Mouse (Mus musculus): ENCODE measurements around the gene Olfr1423. TPM values are rescaled to one million over a fixed set of nuclear protein-coding genes. Genes with fewer than 3 reads are reported as not detected.

The Olfr1423 gene
- total and polyA plus RNA-seq, 3 experiments: 0.05 TPM; not detected in 2

- Histone ChIP-seq H3K4me1 (ENCODE audit: insufficient read depth, low read depth, low read length) (no peaks in the 10 kb centered on the region), H3K4me3 (ENCODE audit: low read depth, low read length) (no peak overlapping the region), H3K27me3 (ENCODE audit: insufficient read depth, low read length) (peaks cover 3% of the 10 kb centered on the region), H3K9me3 (replicated peaks) (no peaks in the 10 kb centered on the region), H3K36me3 (replicated peaks) (no peaks in the 10 kb centered on the region)
- TF ChIP-seq CTCF (IDR thresholded peaks at IDR 0.05; ENCODE audit: low read depth, low read length) (no peak), TAL1 (conservative IDR thresholded peaks at IDR 0.05; ENCODE audit: low read depth, low read length) (no peak), POLR2AphosphoS5 (IDR thresholded peaks at IDR 0.05; ENCODE audit: insufficient replicate concordance, low read depth, low read length) (no peak), GATA1 (IDR thresholded peaks at IDR 0.05; ENCODE audit: borderline replicate concordance, low read length) (no peak), GATA2 (IDR thresholded peaks at IDR 0.05; ENCODE audit: borderline replicate concordance, low read depth, low read length) (no peak)
- DNase-seq (ENCODE audit: low spot score) (no peak), ATAC-seq (ENCODE audit: extremely low read depth, insufficient number of reproducible peaks, low FRiP score, poor library complexity, severe bottlenecking) (0 out of 2 replicates have a peak, but pooled peaks have one; percentile 15)
Observed at GRCm38 (mm10) chr19:12026606-12027005, 14.5 kb downstream of the Olfr1423 start.

GRCm38 (mm10) chr19:12025333-12025732 is 15.8 kb downstream of the Olfr1423 start:
- Histone ChIP-seq H3K4me3 (ENCODE audit: low read depth, low read length) (no peak overlapping the region), H3K27me3 (ENCODE audit: insufficient read depth, low read length) (peaks cover 3% of the 10 kb centered on the region), H3K9me3 (replicated peaks) (no peaks in the 10 kb centered on the region), H3K4me1 (ENCODE audit: insufficient read depth, low read depth, low read length) (no peaks in the 10 kb centered on the region), H3K36me3 (replicated peaks) (no peaks in the 10 kb centered on the region)
- ATAC-seq (ENCODE audit: extremely low read depth, insufficient number of reproducible peaks, low FRiP score, poor library complexity, severe bottlenecking) (no peak), DNase-seq (ENCODE audit: low spot score) (no peak)
- TF ChIP-seq GATA2 (IDR thresholded peaks at IDR 0.05; ENCODE audit: borderline replicate concordance, low read depth, low read length) (no peak), GATA1 (IDR thresholded peaks at IDR 0.05; ENCODE audit: borderline replicate concordance, low read length) (no peak), CTCF (IDR thresholded peaks at IDR 0.05; ENCODE audit: low read depth, low read length) (no peak), POLR2AphosphoS5 (IDR thresholded peaks at IDR 0.05; ENCODE audit: insufficient replicate concordance, low read depth, low read length) (no peak)

DNA sequence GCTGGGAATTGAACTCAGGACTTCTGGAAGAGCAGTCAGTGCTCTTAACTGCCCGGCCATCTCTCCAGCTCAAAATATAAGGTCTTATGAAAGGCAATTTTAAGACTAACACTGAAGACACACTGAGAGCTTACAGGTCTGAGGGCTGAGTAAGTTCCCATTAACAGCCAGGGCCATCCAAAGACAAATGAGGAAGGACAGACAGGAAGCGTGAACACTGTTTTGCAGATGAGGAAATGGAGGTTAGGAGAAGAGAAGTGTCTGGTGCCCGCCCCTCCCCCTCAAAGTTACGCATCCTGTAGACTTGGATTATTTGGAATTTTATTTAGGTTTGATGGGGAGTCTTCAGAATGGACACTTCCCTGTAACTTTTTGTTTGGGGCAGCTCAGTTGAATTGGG is 17.0 kb downstream of the Olfr1423 start:
- Histone ChIP-seq H3K4me1 (ENCODE audit: insufficient read depth, low read depth, low read length) (no peaks in the 10 kb centered on the region), H3K9me3 (replicated peaks) (no peaks in the 10 kb centered on the region), H3K4me3 (ENCODE audit: low read depth, low read length) (no peak overlapping the region), H3K27me3 (ENCODE audit: insufficient read depth, low read length) (peaks cover 4% of the 10 kb centered on the region), H3K36me3 (replicated peaks) (no peaks in the 10 kb centered on the region)
- TF ChIP-seq CTCF (IDR thresholded peaks at IDR 0.05; ENCODE audit: low read depth, low read length): no peak
- no peak for TF ChIP-seq GATA1 (IDR thresholded peaks at IDR 0.05; ENCODE audit: borderline replicate concordance, low read length)
- no peak for TF ChIP-seq GATA2 (IDR thresholded peaks at IDR 0.05; ENCODE audit: borderline replicate concordance, low read depth, low read length)
- TF ChIP-seq POLR2AphosphoS5 (IDR thresholded peaks at IDR 0.05; ENCODE audit: insufficient replicate concordance, low read depth, low read length): no peak
- TF ChIP-seq TAL1 (conservative IDR thresholded peaks at IDR 0.05; ENCODE audit: low read depth, low read length): no peak
- no peak for ATAC-seq (ENCODE audit: extremely low read depth, insufficient number of reproducible peaks, low FRiP score, poor library complexity, severe bottlenecking)
- no peak for DNase-seq (ENCODE audit: low spot score)

GRCm38 (mm10) chr19:12016192-12016591 is 24.9 kb downstream of the Olfr1423 start:
- no peak overlapping the region for H3K4me3 ChIP-seq (ENCODE audit: low read depth, low read length)
- H3K27me3 ChIP-seq (ENCODE audit: insufficient read depth, low read length): peaks cover 9% of the 10 kb centered on the region; the same call in 1 of the 2 replicates
- TF ChIP-seq GATA1 (IDR thresholded peaks at IDR 0.05; ENCODE audit: borderline replicate concordance, low read length) (no peak), TAL1 (conservative IDR thresholded peaks at IDR 0.05; ENCODE audit: low read depth, low read length) (no peak), CTCF (IDR thresholded peaks at IDR 0.05; ENCODE audit: low read depth, low read length) (no peak), POLR2AphosphoS5 (IDR thresholded peaks at IDR 0.05; ENCODE audit: insufficient replicate concordance, low read depth, low read length) (no peak), GATA2 (IDR thresholded peaks at IDR 0.05; ENCODE audit: borderline replicate concordance, low read depth, low read length) (no peak)
- no peak for DNase-seq (ENCODE audit: low spot score)
- H3K36me3 ChIP-seq (replicated peaks): no peaks in the 10 kb centered on the region
- no peak for ATAC-seq (ENCODE audit: extremely low read depth, insufficient number of reproducible peaks, low FRiP score, poor library complexity, severe bottlenecking)
- no peaks in the 10 kb centered on the region for H3K9me3 ChIP-seq (replicated peaks)
- peaks cover 5% of the 10 kb centered on the region for H3K4me1 ChIP-seq (ENCODE audit: insufficient read depth, low read depth, low read length)

- no peaks in the 10 kb centered on the region for H3K9me3 ChIP-seq (replicated peaks)
Observed at GRCm38 (mm10) chr19:12015708-12016107, 25.4 kb downstream of the Olfr1423 start.

GRCm38 (mm10) chr19:12013228-12013627 is 27.9 kb downstream of the Olfr1423 start:
- peak; percentile 39 for DNase-seq (ENCODE audit: low spot score)
- ATAC-seq (ENCODE audit: extremely low read depth, insufficient number of reproducible peaks, low FRiP score, poor library complexity, severe bottlenecking): peak; percentile 18; the same call in 1 of the 2 replicates
- H3K4me1 ChIP-seq (ENCODE audit: insufficient read depth, low read depth, low read length): peaks cover 24% of the 10 kb centered on the region
- no peaks in the 10 kb centered on the region for H3K36me3 ChIP-seq (replicated peaks)
- TF ChIP-seq GATA2 (IDR thresholded peaks at IDR 0.05; ENCODE audit: borderline replicate concordance, low read depth, low read length) (no peak), POLR2AphosphoS5 (IDR thresholded peaks at IDR 0.05; ENCODE audit: insufficient replicate concordance, low read depth, low read length) (no peak)
- H3K4me3 ChIP-seq (ENCODE audit: low read depth, low read length): peak overlapping the region; percentile 86
- 0 out of 2 replicates have a peak, but pooled peaks cover 5% of the 10 kb centered on the region for H3K27me3 ChIP-seq (ENCODE audit: insufficient read depth, low read length)
- H3K9me3 ChIP-seq (replicated peaks): no peaks in the 10 kb centered on the region

More at GRCm38 (mm10) chr19:12015708-12016107, 25.4 kb downstream of the Olfr1423 start:
- H3K27me3 ChIP-seq (ENCODE audit: insufficient read depth, low read length): peaks cover 9% of the 10 kb centered on the region; the same call in 1 of the 2 replicates
- no peak for TF ChIP-seq GATA1 (IDR thresholded peaks at IDR 0.05; ENCODE audit: borderline replicate concordance, low read length)
- TF ChIP-seq TAL1 (conservative IDR thresholded peaks at IDR 0.05; ENCODE audit: low read depth, low read length): no peak
- TF ChIP-seq CTCF (IDR thresholded peaks at IDR 0.05; ENCODE audit: low read depth, low read length): peak; percentile 44
- TF ChIP-seq POLR2AphosphoS5 (IDR thresholded peaks at IDR 0.05; ENCODE audit: insufficient replicate concordance, low read depth, low read length): no peak
- TF ChIP-seq GATA2 (IDR thresholded peaks at IDR 0.05; ENCODE audit: borderline replicate concordance, low read depth, low read length): no peak
- no peak overlapping the region for H3K4me3 ChIP-seq (ENCODE audit: low read depth, low read length)
- ATAC-seq (ENCODE audit: extremely low read depth, insufficient number of reproducible peaks, low FRiP score, poor library complexity, severe bottlenecking): no peak
- no peaks in the 10 kb centered on the region for H3K36me3 ChIP-seq (replicated peaks)
- H3K4me1 ChIP-seq (ENCODE audit: insufficient read depth, low read depth, low read length): peaks cover 5% of the 10 kb centered on the region
- DNase-seq (ENCODE audit: low spot score): no peak
